Mouse (Mus musculus): Measurements from ENCODE around the gene Sema5b. TPM values are rescaled to one million over a fixed set of nuclear protein-coding genes. Genes with fewer than 3 reads are reported as not detected.

The Sema5b gene
- 0.28 and 0.35 TPM in 2 replicates for polyA plus RNA-seq (2012; rRNA removed)

DNA sequence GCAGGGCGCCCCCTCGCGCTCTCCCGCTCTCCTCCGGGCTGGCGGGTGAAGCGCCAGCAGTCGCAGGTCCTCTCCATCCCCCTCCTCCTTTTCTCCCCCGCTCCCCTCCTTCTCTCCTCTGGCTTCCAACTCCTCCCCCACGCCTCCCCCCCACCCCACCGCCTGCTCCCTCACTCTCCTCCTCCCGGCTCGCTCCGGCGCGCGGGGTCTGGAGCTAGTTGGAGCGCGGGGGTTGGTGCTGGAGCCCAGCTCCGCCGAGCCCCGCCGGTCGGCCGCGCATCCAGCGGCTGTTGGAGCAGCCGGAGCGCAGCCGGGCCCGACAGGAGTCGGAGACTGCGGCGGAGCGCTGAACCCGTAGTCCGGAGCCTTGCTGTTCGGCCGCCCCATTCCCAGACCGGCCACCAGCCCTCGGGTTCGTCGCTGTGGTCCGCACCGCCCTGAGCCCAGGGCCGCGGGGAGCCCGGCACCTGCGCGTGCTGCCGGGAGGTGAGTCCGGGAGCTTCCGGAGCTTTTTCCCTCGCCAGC lies at the start of gene Sema5b:
TSS of gene Sema5b (plus strand) at position 29 of the 525 bp plus-strand sequence.
- H3K36me3 ChIP-seq (ENCODE audit: control insufficient read depth, insufficient read depth, low read length) = no peaks in the 10 kb centered on the region
- WGBS = 2% methylated on average over 47 of the region's 54 CpGs
- no peak for DNase-seq (ENCODE audit: low read depth in 1 of 2, low spot score in 2 of 2)

GRCm38 (mm10) chr16:35500342-35500741 lies 40.6 kb upstream of the Sema5b start:
- TF ChIP-seq POLR2A (IDR thresholded peaks at IDR 0.05; ENCODE audit: low read depth, low read length) (no peak), CTCF (IDR thresholded peaks at IDR 0.05; ENCODE audit: extremely low read depth, insufficient read depth, insufficient read length, insufficient replicate concordance) (no peak)
- Histone ChIP-seq H3K27me3 (ENCODE audit: control insufficient read depth, insufficient read depth, low read length) (no peaks in the 10 kb centered on the region), H3K4me1 (ENCODE audit: control insufficient read depth, insufficient read depth, insufficient read length) (no peaks in the 10 kb centered on the region), H3K4me3 (ENCODE audit: extremely low read depth, insufficient read depth, insufficient read length) (no peak overlapping the region), H3K36me3 (ENCODE audit: control insufficient read depth, insufficient read depth, low read length) (no peaks in the 10 kb centered on the region), H3K27ac (ENCODE audit: insufficient read depth, low read length) (no peak overlapping the region)
- 83% methylated on average over 3 of the region's 3 CpGs for WGBS
- DNase-seq (ENCODE audit: low read depth in 1 of 2, low spot score in 2 of 2) = no peak

More for the DNA sequence above, at the start of gene Sema5b:
- TF ChIP-seq POLR2A (IDR thresholded peaks at IDR 0.05; ENCODE audit: low read depth, low read length) (no peak), CTCF (IDR thresholded peaks at IDR 0.05; ENCODE audit: extremely low read depth, insufficient read depth, insufficient read length, insufficient replicate concordance) (no peak)
- Histone ChIP-seq H3K27me3 (ENCODE audit: control insufficient read depth, insufficient read depth, low read length) (peaks cover 13% of the 10 kb centered on the region), H3K4me3 (ENCODE audit: extremely low read depth, insufficient read depth, insufficient read length) (no peak within 1 kb of the TSS; the same call in 1 of the 2 replicates), H3K27ac (ENCODE audit: insufficient read depth, low read length) (no peak within 1 kb of the TSS), H3K4me1 (ENCODE audit: control insufficient read depth, insufficient read depth, insufficient read length) (peaks cover 2% of the 10 kb centered on the region; the same call in 1 of the 2 replicates)

DNA sequence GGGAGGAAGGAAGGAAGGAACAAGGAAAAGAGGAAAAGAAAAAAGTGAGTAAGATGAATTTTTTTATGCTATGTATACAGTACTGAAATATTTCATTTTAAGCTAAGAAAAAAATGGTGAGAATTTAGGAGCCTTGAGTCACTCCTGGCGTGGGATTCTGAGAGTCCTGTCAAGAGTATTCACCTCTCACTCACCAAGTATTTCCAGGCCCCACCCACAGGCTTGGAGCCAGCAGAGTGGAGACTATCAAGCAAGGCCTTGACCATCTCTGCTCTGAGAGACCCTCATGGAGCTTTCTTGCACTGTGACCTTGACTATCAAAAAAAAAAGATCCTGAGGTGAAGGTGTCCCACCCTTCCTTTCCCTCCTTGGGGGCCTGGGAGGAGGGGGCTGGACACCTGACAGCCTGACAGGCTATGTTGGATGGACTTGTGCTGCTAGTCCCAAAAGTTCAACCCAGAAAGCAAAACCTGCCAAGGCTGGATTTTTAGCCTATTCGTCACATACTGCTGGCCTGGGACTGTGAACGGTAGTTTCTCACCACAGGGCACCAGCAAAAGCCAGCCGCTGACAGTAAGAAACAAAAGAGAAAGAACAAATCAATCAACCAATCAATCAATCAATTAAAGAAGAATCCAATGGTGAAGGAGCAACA lies 39.7 kb upstream of the Sema5b start:
- H3K4me3 ChIP-seq (ENCODE audit: extremely low read depth, insufficient read depth, insufficient read length) = no peak overlapping the region
- WGBS = 90% methylated on average over 4 of the region's 4 CpGs

GRCm38 (mm10) chr16:35502456-35502855 lies 38.5 kb upstream of the Sema5b start:
- Histone ChIP-seq H3K36me3 (ENCODE audit: control insufficient read depth, insufficient read depth, low read length) (no peaks in the 10 kb centered on the region), H3K27me3 (ENCODE audit: control insufficient read depth, insufficient read depth, low read length) (no peaks in the 10 kb centered on the region), H3K4me1 (ENCODE audit: control insufficient read depth, insufficient read depth, insufficient read length) (no peaks in the 10 kb centered on the region), H3K4me3 (ENCODE audit: extremely low read depth, insufficient read depth, insufficient read length) (no peak overlapping the region), H3K27ac (ENCODE audit: insufficient read depth, low read length) (no peak overlapping the region)
- TF ChIP-seq POLR2A (IDR thresholded peaks at IDR 0.05; ENCODE audit: low read depth, low read length) = no peak
- TF ChIP-seq CTCF (IDR thresholded peaks at IDR 0.05; ENCODE audit: extremely low read depth, insufficient read depth, insufficient read length, insufficient replicate concordance) = no peak
- DNase-seq (ENCODE audit: low read depth in 1 of 2, low spot score in 2 of 2) = no peak
- 84% methylated on average over 11 of the region's 11 CpGs for WGBS

More for the DNA sequence above, 39.7 kb upstream of the Sema5b start:
- H3K27ac ChIP-seq (ENCODE audit: insufficient read depth, low read length) = no peak overlapping the region
- no peaks in the 10 kb centered on the region for H3K36me3 ChIP-seq (ENCODE audit: control insufficient read depth, insufficient read depth, low read length)
- no peaks in the 10 kb centered on the region for H3K27me3 ChIP-seq (ENCODE audit: control insufficient read depth, insufficient read depth, low read length)
- DNase-seq (ENCODE audit: low read depth in 1 of 2, low spot score in 2 of 2) = no peak
- TF ChIP-seq CTCF (IDR thresholded peaks at IDR 0.05; ENCODE audit: extremely low read depth, insufficient read depth, insufficient read length, insufficient replicate concordance) (no peak), POLR2A (IDR thresholded peaks at IDR 0.05; ENCODE audit: low read depth, low read length) (no peak)
- H3K4me1 ChIP-seq (ENCODE audit: control insufficient read depth, insufficient read depth, insufficient read length) = no peaks in the 10 kb centered on the region

- Histone ChIP-seq H3K27ac (ENCODE audit: insufficient read depth, low read length) (no peak overlapping the region), H3K4me3 (ENCODE audit: extremely low read depth, insufficient read depth, insufficient read length) (no peak overlapping the region), H3K27me3 (ENCODE audit: control insufficient read depth, insufficient read depth, low read length) (no peaks in the 10 kb centered on the region), H3K4me1 (ENCODE audit: control insufficient read depth, insufficient read depth, insufficient read length) (no peaks in the 10 kb centered on the region), H3K36me3 (ENCODE audit: control insufficient read depth, insufficient read depth, low read length) (no peaks in the 10 kb centered on the region)
- DNase-seq (ENCODE audit: low read depth in 1 of 2, low spot score in 2 of 2) = no peak
- TF ChIP-seq POLR2A (IDR thresholded peaks at IDR 0.05; ENCODE audit: low read depth, low read length) (no peak), CTCF (IDR thresholded peaks at IDR 0.05; ENCODE audit: extremely low read depth, insufficient read depth, insufficient read length, insufficient replicate concordance) (no peak)
- WGBS = 86% methylated on average over 8 of the region's 8 CpGs
Measured at GRCm38 (mm10) chr16:35504266-35504665, 36.7 kb upstream of the Sema5b start.

DNA sequence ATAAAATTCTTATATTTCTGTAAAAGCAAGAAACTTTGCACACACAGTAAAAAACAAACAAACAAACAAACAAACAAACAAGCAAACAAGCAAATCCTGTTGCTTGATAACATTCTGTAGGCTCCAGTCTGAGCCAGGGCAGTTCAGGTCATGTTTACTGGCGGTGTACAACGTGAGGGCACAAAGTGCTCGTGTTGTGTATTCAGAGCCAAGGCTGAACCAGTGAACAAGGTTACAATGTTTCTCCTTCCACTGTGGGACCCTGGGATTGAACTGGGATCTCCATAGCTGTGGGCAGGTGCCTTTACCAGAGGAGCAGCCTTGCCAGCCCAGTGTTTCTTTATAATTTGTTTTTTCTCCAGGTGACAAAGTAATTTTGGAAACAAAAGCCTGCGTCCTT lies 35.2 kb upstream of the Sema5b start:
- no peak for DNase-seq (ENCODE audit: low read depth in 1 of 2, low spot score in 2 of 2)
- Histone ChIP-seq H3K4me3 (ENCODE audit: extremely low read depth, insufficient read depth, insufficient read length) (no peak overlapping the region), H3K27me3 (ENCODE audit: control insufficient read depth, insufficient read depth, low read length) (no peaks in the 10 kb centered on the region), H3K27ac (ENCODE audit: insufficient read depth, low read length) (no peak overlapping the region), H3K4me1 (ENCODE audit: control insufficient read depth, insufficient read depth, insufficient read length) (no peaks in the 10 kb centered on the region), H3K36me3 (ENCODE audit: control insufficient read depth, insufficient read depth, low read length) (no peaks in the 10 kb centered on the region)
- WGBS = 91% methylated on average over 4 of the region's 4 CpGs
- TF ChIP-seq CTCF (IDR thresholded peaks at IDR 0.05; ENCODE audit: extremely low read depth, insufficient read depth, insufficient read length, insufficient replicate concordance) (no peak), POLR2A (IDR thresholded peaks at IDR 0.05; ENCODE audit: low read depth, low read length) (no peak)

DNA sequence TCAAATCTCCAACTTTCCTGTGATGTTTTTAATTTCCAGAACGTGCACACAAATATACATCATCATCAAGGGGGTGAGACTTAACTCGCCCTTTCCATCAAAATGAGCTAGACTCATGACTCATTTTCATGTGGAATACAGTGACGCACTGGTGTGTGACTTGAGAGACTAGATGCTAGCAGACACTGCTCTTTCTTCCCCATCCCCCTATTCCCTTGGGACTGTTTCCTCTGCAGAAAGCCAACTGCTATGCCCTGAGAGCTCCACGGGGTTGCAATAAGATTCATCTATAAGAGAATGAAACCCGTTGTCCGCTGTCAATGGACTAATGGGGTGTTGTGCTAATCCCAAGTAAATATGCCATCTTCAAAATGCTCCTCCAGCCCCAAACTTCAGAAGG lies 32.4 kb upstream of the Sema5b start:
- TF ChIP-seq POLR2A (IDR thresholded peaks at IDR 0.05; ENCODE audit: low read depth, low read length) (no peak), CTCF (IDR thresholded peaks at IDR 0.05; ENCODE audit: extremely low read depth, insufficient read depth, insufficient read length, insufficient replicate concordance) (no peak)
- Histone ChIP-seq H3K4me3 (ENCODE audit: extremely low read depth, insufficient read depth, insufficient read length) (no peak overlapping the region), H3K27me3 (ENCODE audit: control insufficient read depth, insufficient read depth, low read length) (no peaks in the 10 kb centered on the region), H3K27ac (ENCODE audit: insufficient read depth, low read length) (no peak overlapping the region), H3K4me1 (ENCODE audit: control insufficient read depth, insufficient read depth, insufficient read length) (no peaks in the 10 kb centered on the region), H3K36me3 (ENCODE audit: control insufficient read depth, insufficient read depth, low read length) (no peaks in the 10 kb centered on the region)
- WGBS = 86% methylated on average over 6 of the region's 6 CpGs
- no peak for DNase-seq (ENCODE audit: low read depth in 1 of 2, low spot score in 2 of 2)

Measured in spleen, adult 2 months (tissue).